Comparison of ENCODE assay signal across 28 mouse cellular contexts in genomic region chr15:6635405-6635804, GRCm38 (mm10).
DNase-seq lines count a peak whose midpoint lies in the region; ATAC-seq and TF ChIP-seq lines count a peak whose summit lies in the region.
"Had no signal": no experiment of that assay in that cellular context is flagged by ENCODE, and none has a peak within 500 bp of the region (broad histone marks: within the 10 kb centered on the region; RNA-seq: fewer than 3 reads in every experiment).

No protein-coding gene starts in this region.

- no peak overlapping the region for H3K4me3 ChIP-seq in stomach, embryonic 14.5 days (ENCODE audit: low read depth, low read length)
- no peak overlapping the region for H3K4me3 ChIP-seq in stomach, postnatal 0 days (ENCODE audit: low read depth, low read length)
- no peak overlapping the region for H3K4me3 ChIP-seq in myocyte
- no peak overlapping the region for H3K4me3 ChIP-seq in hindbrain, postnatal 0 days (ENCODE audit: low read length)
- H3K4me3 ChIP-seq: embryonic facial prominence, embryonic 12.5 days; embryonic facial prominence, embryonic 15.5 days; erythroblast, embryonic 14.5 days; forebrain, embryonic 10.5 days; forebrain, embryonic 13.5 days; heart, adult 2 months; heart, embryonic 10.5 days; heart, embryonic 13.5 days; hindbrain, embryonic 13.5 days had no signal

- H3K9me3 ChIP-seq in stomach, embryonic 14.5 days (ENCODE audit: control insufficient read depth, low read depth, low read length) = no peaks in the 10 kb centered on the region
- no peaks in the 10 kb centered on the region for H3K9me3 ChIP-seq in stomach, postnatal 0 days (ENCODE audit: control insufficient read depth, low read length)
- no peaks in the 10 kb centered on the region for H3K9me3 ChIP-seq in hindbrain, postnatal 0 days (ENCODE audit: low read length)
- H3K9me3 ChIP-seq: embryonic facial prominence, embryonic 12.5 days; embryonic facial prominence, embryonic 15.5 days; forebrain, embryonic 10.5 days; forebrain, embryonic 13.5 days; heart, embryonic 10.5 days; heart, embryonic 13.5 days; hindbrain, embryonic 13.5 days had no signal

- in situ Hi-C loops in Patski (cut with MboI; ENCODE audit: low pct_unique_long_range_greater_than_20kb) = no loop called here

- no peak for TF ChIP-seq POLR2A in myocyte (IDR thresholded peaks at IDR 0.05; ENCODE audit: insufficient read length, low read depth)

- peak overlapping the region; percentile 62; the same call in 1 of the 2 replicates for H3K27ac ChIP-seq in stomach, embryonic 14.5 days (ENCODE audit: low read length)
- no peak overlapping the region for H3K27ac ChIP-seq in stomach, postnatal 0 days (replicated peaks)
- H3K27ac ChIP-seq in hindbrain, postnatal 0 days = no peak overlapping the region
- H3K27ac ChIP-seq: embryonic facial prominence, embryonic 12.5 days; embryonic facial prominence, embryonic 15.5 days; forebrain, embryonic 10.5 days; forebrain, embryonic 13.5 days; heart, adult 2 months; heart, embryonic 10.5 days; heart, embryonic 13.5 days; hindbrain, embryonic 13.5 days had no signal

- no peak overlapping the region for H3ac ChIP-seq in myocyte (ENCODE audit: control insufficient read depth, insufficient read length)

- H3K27me3 ChIP-seq in stomach, embryonic 14.5 days (ENCODE audit: control insufficient read depth, insufficient read depth, low read length) = no peaks in the 10 kb centered on the region
- no peaks in the 10 kb centered on the region for H3K27me3 ChIP-seq in stomach, postnatal 0 days (ENCODE audit: control insufficient read depth, insufficient read depth, low read length)
- no peaks in the 10 kb centered on the region for H3K27me3 ChIP-seq in Patski
- H3K27me3 ChIP-seq in myocyte (ENCODE audit: control insufficient read depth, insufficient read depth, insufficient read length) = no peaks in the 10 kb centered on the region
- H3K27me3 ChIP-seq in hindbrain, postnatal 0 days (ENCODE audit: insufficient read depth, low read length) = no peaks in the 10 kb centered on the region
- H3K27me3 ChIP-seq: embryonic facial prominence, embryonic 12.5 days; embryonic facial prominence, embryonic 15.5 days; forebrain, embryonic 13.5 days; heart, embryonic 13.5 days; hindbrain, embryonic 13.5 days had no signal

- TF ChIP-seq EP300 in stomach, postnatal 0 days (optimal IDR thresholded peaks at IDR 0.05) = no peak

- POLR2A ChIA-PET in Patski (lab: Charles Lee) = no interaction called here

- intact Hi-C loops in left cerebral cortex, postnatal 36 days (cut with DNase I) = no loop called here

- ATAC-seq in stomach, embryonic 14.5 days (ENCODE audit: insufficient number of reproducible peaks, insufficient read depth, low FRiP score, low read depth) = no peak
- no peak for ATAC-seq in stomach, postnatal 0 days (ENCODE audit: low FRiP score, low TSS enrichment)
- ATAC-seq in Patski = peak; percentile 21
- ATAC-seq in hindbrain, postnatal 0 days = no peak
- ATAC-seq: forebrain, embryonic 13.5 days; forebrain, embryonic 16.5 days; hindbrain, embryonic 16.5 days; inflammation-experienced regulatory T-cells, adult 6 months had no signal

- H3K79me2 ChIP-seq in myocyte (ENCODE audit: control insufficient read depth, insufficient read depth) = no peaks in the 10 kb centered on the region

- no peak overlapping the region for H3K9ac ChIP-seq in stomach, embryonic 14.5 days (replicated peaks; ENCODE audit: low read depth, low read length)
- H3K9ac ChIP-seq in stomach, postnatal 0 days (ENCODE audit: low read length) = no peak overlapping the region
- H3K9ac ChIP-seq in hindbrain, postnatal 0 days (replicated peaks; ENCODE audit: low read length) = no peak overlapping the region
- H3K9ac ChIP-seq: embryonic facial prominence, embryonic 12.5 days; embryonic facial prominence, embryonic 15.5 days; forebrain, embryonic 13.5 days; heart, embryonic 13.5 days; hindbrain, embryonic 13.5 days had no signal

- no peaks in the 10 kb centered on the region for H3K4me1 ChIP-seq in stomach, embryonic 14.5 days (ENCODE audit: control insufficient read depth, insufficient read depth, low read length)
- no peaks in the 10 kb centered on the region for H3K4me1 ChIP-seq in stomach, postnatal 0 days (replicated peaks; ENCODE audit: control insufficient read depth, insufficient read depth)
- H3K4me1 ChIP-seq in hindbrain, postnatal 0 days (ENCODE audit: insufficient read depth, low read length) = no peaks in the 10 kb centered on the region
- H3K4me1 ChIP-seq: embryonic facial prominence, embryonic 12.5 days; embryonic facial prominence, embryonic 15.5 days; forebrain, embryonic 10.5 days; forebrain, embryonic 13.5 days; heart, embryonic 10.5 days; heart, embryonic 13.5 days; hindbrain, embryonic 13.5 days had no signal

- WGBS in stomach, embryonic 14.5 days = 45% methylated on average over 3 of the region's 3 CpGs
- whole genome bisulfite sequencing in stomach, postnatal 0 days = 32% methylated on average over 3 of the region's 3 CpGs
- WGBS in hindbrain, postnatal 0 days = 71% methylated on average over 3 of the region's 3 CpGs

- no peak overlapping the region for H3K4me2 ChIP-seq in stomach, embryonic 14.5 days (replicated peaks; ENCODE audit: low read depth, low read length)
- H3K4me2 ChIP-seq in stomach, postnatal 0 days (replicated peaks; ENCODE audit: low read depth) = no peak overlapping the region
- H3K4me2 ChIP-seq in myocyte (ENCODE audit: low read depth) = peak overlapping the region; percentile 30
- no peak overlapping the region for H3K4me2 ChIP-seq in hindbrain, postnatal 0 days (ENCODE audit: low read depth, low read length)
- H3K4me2 ChIP-seq: embryonic facial prominence, embryonic 12.5 days; embryonic facial prominence, embryonic 15.5 days; forebrain, embryonic 13.5 days; heart, embryonic 13.5 days; hindbrain, embryonic 13.5 days had no signal

- CTCF ChIA-PET in Patski (lab: Charles Lee) = interaction anchor here (0.6 to 1.6 kb wide), 2 partner anchors 10 to 499 kb away, joined by 3 to 4 read pairs; no protein-coding TSS in a partner anchor

- no peak for TF ChIP-seq CTCF in stomach, postnatal 0 days (IDR thresholded peaks at IDR 0.05; ENCODE audit: low read depth)
- no peak for TF ChIP-seq CTCF in Patski (IDR thresholded peaks at IDR 0.05)
- no peak for TF ChIP-seq CTCF in hindbrain, postnatal 0 days (IDR thresholded peaks at IDR 0.05; ENCODE audit: low read depth)

- H3K36me3 ChIP-seq in stomach, embryonic 14.5 days (ENCODE audit: control insufficient read depth, insufficient read depth, low read length) = no peaks in the 10 kb centered on the region
- H3K36me3 ChIP-seq in stomach, postnatal 0 days (ENCODE audit: control insufficient read depth, insufficient read depth, low read length) = no peaks in the 10 kb centered on the region
- H3K36me3 ChIP-seq in myocyte (ENCODE audit: control insufficient read depth, insufficient read depth) = no peaks in the 10 kb centered on the region
- H3K36me3 ChIP-seq in hindbrain, postnatal 0 days (ENCODE audit: insufficient read depth, low read length) = no peaks in the 10 kb centered on the region
- H3K36me3 ChIP-seq: embryonic facial prominence, embryonic 12.5 days; embryonic facial prominence, embryonic 15.5 days; forebrain, embryonic 10.5 days; heart, embryonic 10.5 days; heart, embryonic 13.5 days; hindbrain, embryonic 13.5 days had no signal

- DNase-seq in stomach, postnatal 0 days (ENCODE audit: low spot score) = no peak
- no peak for DNase-seq in Patski (ENCODE audit: low read depth, low spot score)
- no peak for DNase-seq in hindbrain, postnatal 0 days (ENCODE audit: low spot score)
- DNase-seq in left cerebral cortex, postnatal 36 days (ENCODE audit: low spot score in 2 of 2) = no peak
- no peak for DNase-seq in testis, postnatal 10 days (ENCODE audit: low spot score)
- DNase-seq: adrenal gland, adult 2 months; adrenal gland, postnatal 14 days; cerebellum, adult 11 months; cerebellum, adult 2 months; cerebellum, adult 9-11 months; cerebellum, postnatal 25 days; gastrocnemius, postnatal 10 days; gastrocnemius, postnatal 36 days; heart, adult 2 months; heart, postnatal 14 days had no signal

TF ChIP-seq in myocyte, 11 proteins besides CTCF, POLR2A, EP300 and RAD21:
- no peak for TF ChIP-seq POLR2AphosphoS2 (IDR thresholded peaks at IDR 0.05; ENCODE audit: insufficient read length, low read depth)
- no peak for TF ChIP-seq CEBPB (IDR thresholded peaks at IDR 0.05; ENCODE audit: insufficient read depth, poor library complexity, severe bottlenecking)
- TF ChIP-seq TCF3 (IDR thresholded peaks at IDR 0.05; ENCODE audit: insufficient read length, low read depth) = no peak
- TF ChIP-seq E2F4 (IDR thresholded peaks at IDR 0.05; ENCODE audit: insufficient read depth) = no peak
- TF ChIP-seq REST (IDR thresholded peaks at IDR 0.05; ENCODE audit: insufficient read depth, insufficient read length) = no peak
- TF ChIP-seq USF1 (IDR thresholded peaks at IDR 0.05; ENCODE audit: low read depth) = no peak
- TF ChIP-seq MYOG (IDR thresholded peaks at IDR 0.05; ENCODE audit: control insufficient read depth in 1 of 3, insufficient read depth in 1 of 3, insufficient read length in 2 of 3, low read depth in 2 of 3) = no peak
- no peak for TF ChIP-seq SRF (IDR thresholded peaks at IDR 0.05; ENCODE audit: control insufficient read depth, insufficient read length, low read depth)
- no peak for TF ChIP-seq TCF12 (IDR thresholded peaks at IDR 0.05; ENCODE audit: insufficient read depth, poor library complexity, severe bottlenecking)
- no peak for TF ChIP-seq MAX (IDR thresholded peaks at IDR 0.05; ENCODE audit: low read depth)
- TF ChIP-seq MYOD1 (IDR thresholded peaks at IDR 0.05; ENCODE audit: control insufficient read depth in 1 of 3, insufficient read length in 2 of 3, low read depth in 2 of 3) = no peak
